Mouse (Mus musculus) forebrain, embryonic 13.5 days (tissue): ENCODE results near the gene Tmem161b. TPM values are rescaled to one million over a fixed set of nuclear protein-coding genes. Genes with fewer than 3 reads are reported as not detected.
"Not testable (repeated sequence)": the region's sequence is repeated elsewhere in the genome, so short reads cannot be mapped to it uniquely, and the experiment has no call there.

Experiments
- ATAC-seq: fragments of 200-750 bp; cut with Nextera tagmentation; 2 replicates; pipeline ENCODE4 v1.8.0; 2017
- H3K27ac ChIP-seq: fragments of 300-500 bp; sonication (generic); 2 replicates; pipeline ENCODE4 v1.5.1; 2015; ENCODE audit warnings: inconsistent platforms, mild to moderate bottlenecking, moderate library complexity
- H3K27me3 ChIP-seq: fragments of 300-500 bp; sonication (generic); 2 replicates; pipeline ENCODE4 v1.6.1; 2015; ENCODE audit warnings: mild to moderate bottlenecking, inconsistent platforms
- H3K36me3 ChIP-seq: fragments of 300-500 bp; sonication (generic); 2 replicates; pipeline ENCODE4 v1.6.1; 2015; ENCODE audit warnings: mild to moderate bottlenecking, inconsistent platforms; ENCODE audit not compliant: poor library complexity, severe bottlenecking
- H3K4me1 ChIP-seq: fragments of 300-500 bp; sonication (generic); 2 replicates; pipeline ENCODE4 v1.6.1; 2015; ENCODE audit warnings: inconsistent platforms
- H3K4me2 ChIP-seq: fragments of 300-500 bp; sonication (generic); 2 replicates; pipeline ENCODE4 v1.6.1; 2015; ENCODE audit warnings: inconsistent platforms, mild to moderate bottlenecking, moderate library complexity
- H3K4me3 ChIP-seq: fragments of 300-500 bp; sonication (generic); 2 replicates; pipeline ENCODE4 v1.5.1; 2015; ENCODE audit warnings: mild to moderate bottlenecking, inconsistent platforms
- H3K9ac ChIP-seq: fragments of 300-500 bp; sonication (generic); 2 replicates; pipeline ENCODE4 v1.6.1; 2015; ENCODE audit warnings: mild to moderate bottlenecking, inconsistent platforms
- H3K9me3 ChIP-seq: fragments of 300-500 bp; sonication (generic); replicated peaks from 2 replicates; pipeline ENCODE4 v1.6.1; 2016; ENCODE audit warnings: inconsistent platforms
- WGBS: fragments of 180-500 bp; shearing (Covaris S2); methylation state at CpG from one replicate; pipeline ENCODE4 v1.1.7; 2015; 5-methylcytosine and 5-hydroxymethylcytosine counted together
- polyA plus RNA-seq: library from polyadenylated mRNA; unstranded; fragments of >200 nt; fragmentation: Nextera tagmentation; extraction: Ambion mirVana; gene quantifications from 2 replicates; pipeline ENCODE4 v1.2.1, GENCODE M21; 2015

The Tmem161b gene
- polyA plus RNA-seq = 29.6 and 30.8 TPM in 2 replicates

DNA sequence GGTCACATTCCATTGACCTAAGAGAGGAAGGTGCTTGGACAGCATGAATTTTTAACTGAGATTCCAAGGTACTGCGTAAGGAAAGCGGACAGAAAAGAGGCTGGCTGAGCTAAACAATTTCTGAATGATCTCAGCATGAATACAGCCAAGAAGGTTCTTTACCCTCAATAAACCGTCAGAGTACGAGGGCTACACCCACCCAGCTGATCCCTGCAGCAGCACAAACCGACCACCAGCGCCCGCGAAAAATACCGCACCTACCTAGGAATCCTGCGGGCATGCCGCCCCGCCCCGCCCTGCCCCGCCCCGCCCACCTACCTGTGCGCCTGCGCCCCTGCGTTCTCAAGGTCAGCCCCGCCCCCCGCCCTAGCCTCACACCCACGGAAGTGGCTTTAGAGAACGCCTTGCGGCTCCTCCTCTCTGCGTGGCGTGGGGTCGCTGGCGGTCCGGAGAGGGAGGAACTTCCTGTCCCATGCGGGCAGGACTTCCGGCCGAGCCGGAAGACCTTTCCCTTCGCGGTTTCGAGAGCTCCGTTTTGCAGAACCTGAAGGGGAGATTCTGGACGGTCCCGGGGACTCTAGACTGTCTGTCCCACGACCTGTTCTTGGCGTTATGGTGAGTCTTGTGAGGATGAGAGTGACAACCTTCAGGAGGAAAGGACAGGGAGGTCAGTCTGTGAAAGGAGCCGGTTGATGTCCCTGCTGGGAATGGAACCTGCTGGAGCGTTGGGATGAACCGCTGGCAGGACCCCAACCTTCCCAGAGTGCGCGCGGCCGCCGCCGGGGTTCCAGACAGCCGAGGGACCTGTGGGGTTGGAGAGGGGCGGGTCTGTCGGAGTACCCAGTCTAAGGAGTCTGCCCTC lies at the start of gene Tmem161b:
TSS of gene Tmem161b (plus strand) at position 477 of the 862 bp plus-strand sequence.
- Histone ChIP-seq H3K27me3 (no peaks in the 10 kb centered on the region), H3K36me3 (peaks cover 4% of the 10 kb centered on the region; the same call in 1 of the 2 replicates), H3K9me3 (no peaks in the 10 kb centered on the region), H3K4me2 (peak within 1 kb of the TSS; percentile 93), H3K4me3 (peak within 1 kb of the TSS; percentile 81), H3K27ac (peak within 1 kb of the TSS; percentile 80), H3K4me1 (peaks cover 39% of the 10 kb centered on the region), H3K9ac (peak within 1 kb of the TSS; percentile 90)
- under 1% methylated on average over 48 of the region's 52 CpGs for WGBS
- ATAC-seq = peak; percentile 99

DNA sequence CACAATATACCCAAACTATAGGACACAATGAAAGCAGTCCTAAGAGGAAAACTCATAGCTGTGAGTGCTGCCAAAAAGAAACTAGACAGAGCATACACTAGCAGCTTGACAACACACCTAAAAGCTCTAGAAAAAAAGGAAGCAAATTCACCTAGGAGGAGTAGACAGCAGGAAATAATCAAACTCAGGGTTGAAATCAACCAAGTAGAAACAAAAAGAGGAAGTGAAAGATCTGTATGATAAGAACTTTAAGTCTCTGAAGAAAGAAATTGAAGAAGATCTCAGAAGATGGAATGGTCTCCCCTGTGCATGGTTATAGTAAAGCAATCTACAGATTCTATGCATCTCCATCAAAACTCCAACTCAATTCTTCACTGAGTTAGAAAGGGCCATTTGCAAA lies 36.3 kb upstream of the Tmem161b start:
- not testable (repeated sequence) for H3K9me3 ChIP-seq, ATAC-seq, H3K9ac ChIP-seq, H3K4me1 ChIP-seq, H3K36me3 ChIP-seq, H3K27ac ChIP-seq, H3K4me3 ChIP-seq, H3K4me2 ChIP-seq, H3K27me3 ChIP-seq

DNA sequence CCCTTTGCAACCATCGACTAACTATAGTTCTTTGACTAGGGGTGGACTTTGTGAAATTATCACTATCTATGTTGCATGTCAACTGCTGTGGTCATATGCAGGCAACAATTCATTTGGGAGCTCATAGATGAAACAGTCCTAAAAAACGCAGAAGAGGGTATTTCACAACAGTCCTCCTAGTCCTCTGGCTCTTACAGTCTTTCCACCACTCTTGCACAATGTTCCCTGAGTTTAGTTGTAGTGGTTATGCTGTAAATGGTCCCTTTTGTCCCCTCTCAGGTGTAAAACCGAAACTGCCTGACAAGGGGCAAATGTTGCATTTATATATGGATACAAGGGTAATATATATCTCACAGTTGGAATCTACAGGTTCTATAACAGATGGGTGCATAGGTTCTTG lies 29.4 kb upstream of the Tmem161b start:
- no peaks in the 10 kb centered on the region for H3K4me1 ChIP-seq
- H3K27me3 ChIP-seq = no peaks in the 10 kb centered on the region
- no peak for ATAC-seq
- WGBS = 90% methylated on average over 3 of the region's 3 CpGs
- no peaks in the 10 kb centered on the region for H3K9me3 ChIP-seq
- H3K4me3 ChIP-seq = no peak overlapping the region
- no peak overlapping the region for H3K27ac ChIP-seq
- H3K9ac ChIP-seq = no peak overlapping the region
- no peaks in the 10 kb centered on the region for H3K36me3 ChIP-seq
- no peak overlapping the region for H3K4me2 ChIP-seq

DNA sequence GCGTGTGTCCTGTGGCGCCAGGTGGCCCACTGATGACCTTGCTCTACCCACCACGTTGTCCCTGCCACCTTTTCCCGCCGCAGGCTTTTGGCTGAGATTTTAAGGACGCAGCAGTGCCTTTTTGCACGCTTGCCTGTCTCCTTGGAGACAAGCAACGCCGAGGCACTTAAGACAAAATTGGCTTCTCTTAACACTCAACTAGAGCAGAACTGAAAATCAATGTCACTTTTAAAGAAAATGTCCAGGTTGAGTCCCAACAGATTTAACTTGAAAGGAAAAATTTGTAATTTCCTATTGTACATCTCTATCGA lies 541 bp downstream of the Tmem161b start:
- H3K27me3 ChIP-seq = no peaks in the 10 kb centered on the region
- 4% methylated on average over 10 of the region's 10 CpGs for WGBS
- peak overlapping the region; percentile 81 for H3K4me3 ChIP-seq
- no peak for ATAC-seq
- H3K4me1 ChIP-seq = peaks cover 39% of the 10 kb centered on the region
- peak overlapping the region; percentile 90 for H3K9ac ChIP-seq
- H3K9me3 ChIP-seq = no peaks in the 10 kb centered on the region
- H3K27ac ChIP-seq = peak overlapping the region; percentile 80
- H3K4me2 ChIP-seq = peak overlapping the region; percentile 93
- peaks cover 7% of the 10 kb centered on the region for H3K36me3 ChIP-seq

DNA sequence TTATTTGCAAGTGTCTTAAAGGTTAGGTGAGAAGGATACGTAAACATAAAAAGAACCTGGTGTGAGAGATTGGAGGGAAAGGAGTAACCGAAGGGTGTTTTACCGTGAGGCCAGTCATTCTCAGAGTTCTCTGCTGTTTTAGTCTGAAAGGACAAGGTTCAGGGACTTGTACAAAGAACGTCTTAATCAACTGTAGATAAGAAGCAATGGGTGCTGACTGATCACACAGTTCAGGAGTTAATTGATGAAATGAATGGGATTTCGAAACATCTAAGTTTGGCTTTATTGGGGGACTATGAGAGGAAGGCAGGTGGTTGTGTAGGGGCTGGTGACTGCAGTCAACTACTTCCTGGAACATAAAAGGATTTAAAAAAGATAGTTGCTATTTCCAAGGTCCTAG lies 922 bp downstream of the Tmem161b start:
- peak overlapping the region; percentile 90 for H3K9ac ChIP-seq
- H3K27ac ChIP-seq = no peak overlapping the region
- peaks cover 39% of the 10 kb centered on the region for H3K4me1 ChIP-seq
- H3K4me3 ChIP-seq = peak overlapping the region; percentile 81
- no peak for ATAC-seq
- no peaks in the 10 kb centered on the region for H3K9me3 ChIP-seq
- no peaks in the 10 kb centered on the region for H3K27me3 ChIP-seq
- H3K36me3 ChIP-seq = peaks cover 11% of the 10 kb centered on the region
- 47% methylated on average over 5 of the region's 5 CpGs for WGBS
- H3K4me2 ChIP-seq = peak overlapping the region; percentile 93

DNA sequence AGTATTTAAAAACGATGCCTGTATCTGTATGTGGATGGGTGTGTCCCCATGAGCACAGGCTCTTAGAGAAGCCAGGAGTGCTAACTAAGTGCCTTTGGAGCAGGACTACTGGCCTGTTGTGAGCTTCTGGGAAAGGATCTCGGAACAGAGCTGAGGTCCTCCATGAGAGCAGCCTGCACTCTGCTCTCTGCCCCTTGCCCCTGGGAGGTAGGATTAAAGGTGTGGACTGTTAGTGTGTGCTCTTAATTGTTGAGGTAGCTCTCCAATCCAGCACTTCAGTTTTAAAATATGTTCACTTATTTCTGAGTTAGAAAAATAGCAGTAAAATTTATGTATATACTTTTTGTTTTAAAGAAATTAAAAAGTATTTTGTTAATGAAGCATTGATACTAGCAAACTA lies 11.9 kb downstream of the Tmem161b start:
- ATAC-seq = no peak
- Histone ChIP-seq H3K4me3 (no peak overlapping the region), H3K27me3 (no peaks in the 10 kb centered on the region), H3K9ac (no peak overlapping the region), H3K4me1 (no peaks in the 10 kb centered on the region), H3K4me2 (no peak overlapping the region), H3K27ac (no peak overlapping the region), H3K9me3 (peaks cover 23% of the 10 kb centered on the region), H3K36me3 (peaks cover 24% of the 10 kb centered on the region)
- WGBS = 74% methylated on average over 2 of the region's 2 CpGs

DNA sequence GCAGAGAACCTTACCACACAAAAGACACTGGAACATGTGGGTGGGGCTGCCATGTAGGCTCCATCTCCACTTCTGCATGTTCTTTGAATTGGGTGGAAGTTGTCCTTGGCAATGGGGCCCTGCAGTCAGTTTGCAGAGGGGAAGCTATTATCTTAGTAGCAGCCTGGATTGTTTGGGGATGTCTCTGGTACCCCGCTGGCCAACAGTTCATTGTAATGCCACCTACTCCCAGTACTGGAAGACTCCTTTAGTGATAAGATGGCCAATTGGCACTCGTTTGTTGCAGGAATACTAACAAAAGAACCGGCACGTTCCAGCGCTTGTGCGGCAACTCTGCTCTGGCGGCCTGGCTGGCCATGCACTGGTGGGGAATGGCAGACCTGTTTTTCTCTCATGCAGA lies 14.7 kb downstream of the Tmem161b start:
- no peak for ATAC-seq
- no peak overlapping the region for H3K4me3 ChIP-seq
- H3K27ac ChIP-seq = no peak overlapping the region
- H3K27me3 ChIP-seq = no peaks in the 10 kb centered on the region
- peaks cover 2% of the 10 kb centered on the region; the same call in 1 of the 2 replicates for H3K4me1 ChIP-seq
- no peak overlapping the region for H3K9ac ChIP-seq
- peaks cover 23% of the 10 kb centered on the region for H3K9me3 ChIP-seq
- H3K4me2 ChIP-seq = no peak overlapping the region
- peaks cover 24% of the 10 kb centered on the region for H3K36me3 ChIP-seq
- 97% methylated on average over 7 of the region's 7 CpGs for WGBS

DNA sequence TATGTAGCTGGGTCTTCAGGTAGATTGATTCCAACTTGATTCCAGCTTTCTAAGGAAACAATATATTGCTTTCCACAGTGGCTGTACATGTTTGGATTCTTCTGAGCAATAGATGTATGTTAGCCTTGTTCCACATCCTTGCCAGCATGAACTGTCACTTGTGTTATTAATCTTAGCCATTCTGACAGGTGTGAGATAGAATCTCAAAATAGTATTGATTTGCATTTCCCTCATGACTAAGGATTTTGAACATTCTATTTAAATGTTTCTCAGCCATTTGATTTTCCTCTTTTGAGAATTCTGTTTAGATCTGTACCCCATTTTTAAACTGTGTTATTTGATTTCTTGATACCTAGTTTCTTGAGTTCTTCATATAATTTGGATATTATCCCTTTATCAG lies 16.1 kb downstream of the Tmem161b start:
- Histone ChIP-seq H3K27ac (no peak overlapping the region), H3K36me3 (peaks cover 24% of the 10 kb centered on the region), H3K9ac (no peak overlapping the region), H3K27me3 (no peaks in the 10 kb centered on the region), H3K4me1 (peaks cover 7% of the 10 kb centered on the region; the same call in 1 of the 2 replicates), H3K9me3 (peaks cover 23% of the 10 kb centered on the region), H3K4me3 (no peak overlapping the region), H3K4me2 (no peak overlapping the region)
- no peak for ATAC-seq

DNA sequence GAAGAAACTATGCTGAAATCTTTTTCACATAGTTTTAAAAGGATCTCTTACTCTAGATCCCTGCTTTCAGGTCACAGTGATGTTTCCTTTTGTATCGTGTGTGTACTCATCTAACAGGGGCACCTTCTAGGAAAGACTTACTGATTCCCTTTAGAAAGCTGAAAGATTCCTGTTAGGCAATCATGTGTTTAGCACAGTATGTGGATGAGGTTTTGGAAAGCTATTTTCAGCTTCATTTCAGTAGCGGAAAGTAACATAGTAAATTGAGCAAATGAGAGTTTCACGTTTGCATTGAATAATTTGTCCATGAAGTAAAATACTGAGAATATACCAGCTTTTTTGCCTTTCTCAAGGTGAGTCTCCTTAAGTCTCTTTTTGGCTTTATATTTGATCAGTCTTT lies 26.0 kb downstream of the Tmem161b start:
- no peak overlapping the region for H3K27ac ChIP-seq
- H3K9me3 ChIP-seq = no peaks in the 10 kb centered on the region
- H3K9ac ChIP-seq = no peak overlapping the region
- H3K4me1 ChIP-seq = 0 out of 2 replicates have a peak, but pooled peaks cover 5% of the 10 kb centered on the region
- H3K4me3 ChIP-seq = no peak overlapping the region
- 78% methylated on average over 3 of the region's 3 CpGs for whole genome bisulfite sequencing
- ATAC-seq = no peak
- H3K27me3 ChIP-seq = no peaks in the 10 kb centered on the region
- H3K4me2 ChIP-seq = no peak overlapping the region
- no peaks in the 10 kb centered on the region for H3K36me3 ChIP-seq

DNA sequence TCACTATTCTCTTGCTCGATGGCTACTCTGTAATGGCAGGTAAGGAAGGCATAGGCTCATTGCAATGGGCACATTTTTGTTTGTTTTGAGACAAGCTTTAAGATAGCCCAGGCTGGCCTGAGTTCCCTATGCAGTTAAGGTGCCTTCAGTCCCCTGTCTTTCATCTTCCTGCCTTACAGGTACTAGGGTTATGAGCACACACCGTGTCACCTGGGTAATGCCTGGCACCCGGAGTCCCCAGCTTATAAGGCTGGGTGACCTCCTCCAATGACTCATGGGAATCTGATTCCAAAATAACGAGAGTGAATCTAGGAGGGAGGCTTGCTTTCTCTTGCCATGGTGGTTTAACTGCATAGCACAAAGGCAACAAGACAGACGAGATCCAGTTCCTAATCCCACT lies 29.2 kb downstream of the Tmem161b start:
- H3K9me3 ChIP-seq = no peaks in the 10 kb centered on the region
- no peak for ATAC-seq
- H3K4me1 ChIP-seq = 0 out of 2 replicates have a peak, but pooled peaks cover 5% of the 10 kb centered on the region
- H3K36me3 ChIP-seq = 0 out of 2 replicates have a peak, but pooled peaks cover 5% of the 10 kb centered on the region
- H3K4me3 ChIP-seq = no peak overlapping the region
- H3K9ac ChIP-seq = no peak overlapping the region
- whole genome bisulfite sequencing = 58% methylated on average over 5 of the region's 5 CpGs
- H3K4me2 ChIP-seq = no peak overlapping the region
- H3K27ac ChIP-seq = no peak overlapping the region
- H3K27me3 ChIP-seq = no peaks in the 10 kb centered on the region

DNA sequence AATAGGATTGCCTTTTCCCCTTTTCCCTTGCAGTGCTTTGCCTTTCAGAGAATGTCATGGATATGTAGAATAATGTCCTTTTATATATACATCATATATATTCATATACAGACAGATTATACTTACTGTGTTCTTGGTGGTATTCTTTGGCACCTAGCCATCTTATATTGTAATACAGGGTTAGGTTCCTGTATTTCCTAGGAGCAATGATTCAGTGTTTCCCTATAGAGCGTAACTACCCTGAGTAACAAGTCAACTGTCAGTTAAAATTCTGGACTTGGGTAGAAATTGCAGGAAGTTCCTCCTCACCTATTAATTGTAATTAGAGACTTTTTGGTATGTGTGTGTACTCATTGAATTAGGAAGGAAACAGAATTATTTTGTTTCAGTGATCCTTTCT lies 33.0 kb downstream of the Tmem161b start:
- 97% methylated on average over 1 of the region's 1 CpGs for WGBS
- no peak for ATAC-seq
- Histone ChIP-seq H3K4me3 (no peak overlapping the region), H3K4me2 (no peak overlapping the region), H3K9ac (no peak overlapping the region), H3K36me3 (peaks cover 14% of the 10 kb centered on the region), H3K27ac (no peak overlapping the region), H3K9me3 (no peaks in the 10 kb centered on the region), H3K27me3 (no peaks in the 10 kb centered on the region), H3K4me1 (no peaks in the 10 kb centered on the region)

DNA sequence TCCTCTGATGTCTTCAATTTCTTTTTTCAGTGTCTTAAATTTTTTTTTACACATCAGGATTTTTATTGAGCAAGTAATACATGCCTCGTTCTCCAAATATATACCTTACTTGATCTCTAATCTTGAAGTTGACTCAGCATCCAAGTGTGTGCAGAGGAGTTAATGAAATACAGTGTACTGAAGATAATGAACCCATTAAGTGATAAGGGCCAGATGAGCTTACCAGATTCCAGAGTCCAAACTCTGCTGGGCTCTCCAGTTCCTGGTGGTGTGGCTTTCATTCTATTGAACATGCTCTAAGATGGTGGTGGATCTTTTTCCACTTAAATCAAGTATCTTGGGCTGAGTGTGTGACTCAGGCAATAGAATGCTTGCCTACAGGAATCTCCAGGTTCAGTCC lies 42.3 kb downstream of the Tmem161b start:
- not testable (repeated sequence) for H3K9me3 ChIP-seq, H3K9ac ChIP-seq, ATAC-seq, H3K4me1 ChIP-seq, H3K27ac ChIP-seq, H3K4me3 ChIP-seq, H3K27me3 ChIP-seq, H3K4me2 ChIP-seq
- WGBS = 94% methylated on average over 1 of the region's 1 CpGs
- peaks cover 46% of the 10 kb centered on the region for H3K36me3 ChIP-seq

DNA sequence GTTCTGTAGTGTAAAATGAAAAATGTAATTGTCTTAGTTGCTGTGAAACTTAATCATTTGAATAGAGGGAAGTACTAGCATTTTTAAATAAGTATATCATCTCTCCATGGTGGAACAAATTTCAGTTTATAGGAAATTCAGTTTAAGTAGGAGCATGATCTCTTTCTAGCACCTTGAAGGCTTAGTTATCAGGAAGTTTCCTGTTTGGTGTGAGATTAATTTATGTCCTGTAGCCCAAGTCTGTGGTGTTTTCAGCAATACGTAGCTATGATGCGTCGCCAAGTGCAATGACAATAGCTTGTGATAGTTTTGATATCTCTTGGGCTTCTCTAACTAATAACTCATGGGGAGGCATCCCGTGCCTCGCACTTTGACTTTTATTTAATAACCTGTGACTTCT lies 54.1 kb downstream of the Tmem161b start:
- WGBS = 97% methylated on average over 5 of the region's 5 CpGs
- H3K9me3 ChIP-seq = no peaks in the 10 kb centered on the region
- no peaks in the 10 kb centered on the region for H3K4me1 ChIP-seq
- H3K27me3 ChIP-seq = no peaks in the 10 kb centered on the region
- no peak overlapping the region for H3K4me3 ChIP-seq
- H3K27ac ChIP-seq = no peak overlapping the region
- H3K36me3 ChIP-seq = peaks cover 20% of the 10 kb centered on the region
- no peak overlapping the region for H3K9ac ChIP-seq
- no peak overlapping the region for H3K4me2 ChIP-seq
- no peak for ATAC-seq
